Mouse (Mus musculus): Measurements from ENCODE around the gene Stx1a.

DNA sequence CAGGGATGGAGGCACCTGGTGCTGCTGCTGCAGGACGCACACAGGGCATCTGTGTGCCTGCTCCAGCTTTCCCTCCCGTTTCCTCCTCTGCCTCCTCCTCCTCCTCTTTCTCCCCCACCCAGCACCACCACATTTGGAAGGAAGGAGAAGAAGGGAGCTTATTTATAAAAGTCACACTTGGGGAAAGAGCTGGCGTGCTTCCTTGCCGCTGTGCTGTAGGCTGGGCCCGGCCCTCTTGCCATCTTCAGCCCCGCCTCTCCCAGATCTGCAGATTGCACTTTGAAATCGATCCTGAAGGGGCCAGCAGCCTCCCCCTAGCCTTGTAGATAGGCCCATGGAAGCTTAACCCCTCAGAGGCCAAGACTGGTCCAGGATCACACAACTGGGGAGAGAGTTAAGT lies 2.6 kb downstream of the Stx1a start:
- no peak for TF ChIP-seq POLR2A (IDR thresholded peaks at IDR 0.05; ENCODE audit: extremely low read depth, insufficient read depth, low read length)
- TF ChIP-seq CTCF (IDR thresholded peaks at IDR 0.05; ENCODE audit: low read depth, low read length), result no peak
